Mouse (Mus musculus): ENCODE measurements around the gene Lekr1. TPM values are rescaled to one million over a fixed set of nuclear protein-coding genes. Genes with fewer than 3 reads are reported as not detected.

Gene Lekr1
- polyA plus RNA-seq (2015; fragmentation: Illumina TruSeq; extraction: RNeasy Lipid Tissue Mini Kit (QIAGEN cat#74804); ENCODE audit: insufficient read depth, low replicate concordance) = 2.7 TPM

DNA sequence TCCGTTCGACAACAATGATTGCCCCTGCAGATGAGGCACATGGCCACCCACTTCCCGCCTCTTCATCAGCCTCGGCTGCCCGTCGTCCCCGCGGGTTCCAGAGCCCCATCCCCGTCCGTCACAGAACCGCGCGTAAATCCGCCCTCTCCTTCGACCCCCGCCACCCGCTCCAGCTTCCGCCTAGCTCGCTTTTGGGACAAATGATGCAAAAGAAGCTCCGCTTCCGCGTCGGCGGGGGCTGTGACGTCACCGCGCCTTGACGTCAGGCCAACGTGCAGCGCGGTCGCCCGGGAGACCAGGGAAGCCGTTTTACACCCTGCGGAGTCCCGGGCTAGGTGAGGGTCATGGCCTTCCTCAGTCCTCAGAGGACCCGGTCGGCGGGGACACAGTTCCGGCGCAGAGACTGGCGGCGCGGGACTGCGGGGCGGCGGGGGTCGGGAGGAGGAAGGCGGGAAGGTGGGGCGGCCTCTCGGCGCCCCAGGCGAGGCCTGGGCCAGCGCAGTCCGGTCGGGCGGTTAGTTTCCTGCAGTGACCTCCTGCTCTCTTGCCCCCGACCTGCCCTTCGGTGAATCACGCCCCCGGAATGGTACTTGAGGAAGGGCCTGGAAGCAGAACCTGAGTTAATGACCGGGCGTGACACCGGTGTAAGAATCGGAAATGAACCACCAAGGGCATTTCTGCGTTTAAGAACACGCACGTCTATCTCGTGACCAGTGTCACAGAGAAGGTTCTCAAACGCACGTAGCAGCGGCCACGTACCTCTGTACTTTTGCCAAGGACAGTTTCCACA lies at the start of gene Lekr1:
Gene Lekr1 (plus strand): TSS at position 252 of the 790 bp plus-strand sequence.

Other genes with a start within 250 kb of the Lekr1 start
- gene Tiparp, start 137.8 kb upstream of the Lekr1 start, polyA plus RNA-seq (2015; fragmentation: Illumina TruSeq; extraction: RNeasy Lipid Tissue Mini Kit (QIAGEN cat#74804); ENCODE audit: insufficient read depth, low replicate concordance) = 23.6 TPM